Mouse (Mus musculus): ENCODE data around the gene Comtd1. TPM values are rescaled to one million over a fixed set of nuclear protein-coding genes. Genes with fewer than 3 reads are reported as not detected.
A peak's percentile ranks its signal among the peaks of the same experiment; 100 is the strongest.

Gene Comtd1
- polyA plus RNA-seq (2016; fragmentation: Nextera tagmentation; extraction: Ambion mirVana): 16.6 and 17.7 TPM in 2 replicates

- Histone ChIP-seq H3K36me3 (replicated peaks) (peaks cover 35% of the 10 kb centered on the region), H3K27me3 (ENCODE audit: poor library complexity, severe bottlenecking) (no peaks in the 10 kb centered on the region; the same call in 1 of the 2 replicates), H3K4me3 (peak within 1 kb of the TSS; percentile 65), H3K9me3 (no peaks in the 10 kb centered on the region), H3K27ac (peak within 1 kb of the TSS; percentile 85), H3K4me1 (peaks cover 43% of the 10 kb centered on the region)
- under 1% methylated on average over 51 of the region's 51 CpGs for WGBS
- DNase-seq (ENCODE audit: extremely low spot score, low spot score): peak; percentile 97
Observed at GRCm38 (mm10) chr14:21848166-21849154, at the start of gene Comtd1. Gene Comtd1 (minus strand): TSS chr14:21848977.

GRCm38 (mm10) chr14:21892341-21892659, 43.5 kb upstream of the Comtd1 start:
- no peak overlapping the region for H3K27ac ChIP-seq
- no peaks in the 10 kb centered on the region for H3K36me3 ChIP-seq (replicated peaks)
- WGBS: 87% methylated on average over 6 of the region's 6 CpGs
- no peak overlapping the region for H3K4me3 ChIP-seq
- peaks cover 12% of the 10 kb centered on the region for H3K4me1 ChIP-seq
- no peaks in the 10 kb centered on the region for H3K27me3 ChIP-seq (ENCODE audit: poor library complexity, severe bottlenecking)
- DNase-seq (ENCODE audit: extremely low spot score, low spot score): no peak
- H3K9me3 ChIP-seq: no peaks in the 10 kb centered on the region

DNA sequence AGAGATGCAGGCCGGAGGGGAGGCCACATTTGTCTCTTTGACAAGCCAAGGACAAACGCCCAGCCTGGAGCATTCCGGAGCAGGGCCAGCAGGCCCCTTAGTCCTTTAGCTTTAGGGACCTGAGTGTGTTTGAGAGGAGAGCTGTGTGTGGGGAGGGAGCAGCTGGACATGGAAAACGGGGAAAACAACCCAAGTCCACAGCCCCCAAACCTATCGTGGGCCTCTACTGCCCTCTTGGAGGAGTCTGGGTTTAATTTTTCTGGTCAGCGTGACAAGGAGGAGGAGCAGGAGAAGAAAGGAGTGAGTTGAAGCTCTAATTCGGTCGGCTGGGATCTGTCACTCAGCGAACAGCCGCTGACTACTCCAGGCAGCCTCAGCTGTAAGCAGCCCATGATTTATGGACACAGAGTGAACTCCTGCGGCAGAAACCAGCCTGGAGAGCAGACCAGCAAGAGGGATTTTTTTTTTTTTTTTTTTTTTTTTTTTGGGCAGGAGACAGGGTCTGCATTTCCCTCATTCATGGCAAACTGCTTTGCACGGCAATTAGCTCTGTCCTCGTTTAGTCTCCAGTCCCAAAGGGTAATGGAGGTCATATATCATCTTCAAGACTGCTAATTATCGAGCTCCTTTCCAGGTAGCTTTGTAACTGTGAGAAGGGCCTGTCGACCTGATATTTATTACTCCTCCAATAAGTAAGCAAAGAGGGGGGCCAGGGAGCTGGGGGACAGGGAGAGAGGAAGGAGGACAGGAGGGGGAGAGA, 43.0 kb upstream of the Comtd1 start:
- Histone ChIP-seq H3K27me3 (ENCODE audit: poor library complexity, severe bottlenecking) (no peaks in the 10 kb centered on the region), H3K9me3 (no peaks in the 10 kb centered on the region), H3K27ac (peak overlapping the region; percentile 36; the same call in 1 of the 2 replicates), H3K4me3 (no peak overlapping the region), H3K4me1 (peaks cover 12% of the 10 kb centered on the region), H3K36me3 (replicated peaks) (no peaks in the 10 kb centered on the region)
- DNase-seq (ENCODE audit: extremely low spot score, low spot score): no peak
- 53% methylated on average over 15 of the region's 15 CpGs for WGBS

- H3K4me3 ChIP-seq: no peak overlapping the region
Observed at GRCm38 (mm10) chr14:21890430-21890829, 41.7 kb upstream of the Comtd1 start.

GRCm38 (mm10) chr14:21866816-21867215, 18.0 kb upstream of the Comtd1 start:
- H3K27ac ChIP-seq: no peak overlapping the region
- peaks cover 7% of the 10 kb centered on the region for H3K4me1 ChIP-seq
- H3K4me3 ChIP-seq: no peak overlapping the region
- H3K36me3 ChIP-seq (replicated peaks): no peaks in the 10 kb centered on the region
- no peaks in the 10 kb centered on the region for H3K9me3 ChIP-seq
- 83% methylated on average over 7 of the region's 7 CpGs for WGBS
- H3K27me3 ChIP-seq (ENCODE audit: poor library complexity, severe bottlenecking): no peaks in the 10 kb centered on the region
- DNase-seq (ENCODE audit: extremely low spot score, low spot score): no peak

More at GRCm38 (mm10) chr14:21890430-21890829, 41.7 kb upstream of the Comtd1 start:
- Histone ChIP-seq H3K4me1 (peaks cover 12% of the 10 kb centered on the region), H3K9me3 (no peaks in the 10 kb centered on the region), H3K27me3 (ENCODE audit: poor library complexity, severe bottlenecking) (no peaks in the 10 kb centered on the region), H3K36me3 (replicated peaks) (no peaks in the 10 kb centered on the region), H3K27ac (no peak overlapping the region)
- 82% methylated on average over 2 of the region's 2 CpGs for WGBS
- DNase-seq (ENCODE audit: extremely low spot score, low spot score): no peak

GRCm38 (mm10) chr14:21866291-21866690, 17.5 kb upstream of the Comtd1 start:
- no peak overlapping the region for H3K27ac ChIP-seq
- H3K27me3 ChIP-seq (ENCODE audit: poor library complexity, severe bottlenecking): no peaks in the 10 kb centered on the region
- no peak for DNase-seq (ENCODE audit: extremely low spot score, low spot score)

GRCm38 (mm10) chr14:21856886-21857285, 8.1 kb upstream of the Comtd1 start:
- H3K36me3 ChIP-seq (replicated peaks): no peaks in the 10 kb centered on the region
- no peak for DNase-seq (ENCODE audit: extremely low spot score, low spot score)
- whole genome bisulfite sequencing: 84% methylated on average over 14 of the region's 14 CpGs
- no peaks in the 10 kb centered on the region for H3K9me3 ChIP-seq
- no peak overlapping the region for H3K27ac ChIP-seq
- no peak overlapping the region for H3K4me3 ChIP-seq
- H3K4me1 ChIP-seq: peaks cover 39% of the 10 kb centered on the region
- no peaks in the 10 kb centered on the region for H3K27me3 ChIP-seq (ENCODE audit: poor library complexity, severe bottlenecking)

More at GRCm38 (mm10) chr14:21866291-21866690, 17.5 kb upstream of the Comtd1 start:
- H3K4me3 ChIP-seq: no peak overlapping the region
- no peaks in the 10 kb centered on the region for H3K9me3 ChIP-seq
- no peaks in the 10 kb centered on the region for H3K36me3 ChIP-seq (replicated peaks)
- peaks cover 7% of the 10 kb centered on the region for H3K4me1 ChIP-seq
- WGBS: 73% methylated on average over 7 of the region's 7 CpGs

DNA sequence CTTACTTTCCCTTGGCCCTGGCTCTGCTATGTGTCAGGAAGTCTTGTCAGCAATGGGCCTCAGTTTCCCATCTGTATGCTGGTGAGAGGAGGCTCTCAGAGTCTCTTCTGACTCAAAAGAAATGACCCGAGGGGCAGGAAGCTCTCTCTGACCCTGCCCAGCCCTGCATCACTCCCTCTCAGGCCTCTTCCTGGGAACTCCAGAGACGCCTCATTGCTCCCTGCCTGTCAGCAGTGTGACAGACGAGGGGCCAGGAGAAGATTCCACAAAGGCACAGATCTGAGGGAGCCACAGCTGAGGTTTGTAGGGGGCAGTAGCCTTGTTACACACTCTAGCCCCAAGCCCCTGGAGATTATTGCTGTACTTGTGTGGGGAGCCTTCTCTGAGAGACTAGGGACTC, 7.2 kb upstream of the Comtd1 start:
- Histone ChIP-seq H3K27me3 (ENCODE audit: poor library complexity, severe bottlenecking) (no peaks in the 10 kb centered on the region), H3K4me1 (peaks cover 44% of the 10 kb centered on the region), H3K27ac (peak overlapping the region; percentile 53), H3K4me3 (no peak overlapping the region), H3K36me3 (replicated peaks) (no peaks in the 10 kb centered on the region), H3K9me3 (no peaks in the 10 kb centered on the region)
- WGBS: 31% methylated on average over 3 of the region's 3 CpGs
- DNase-seq (ENCODE audit: extremely low spot score, low spot score): no peak

GRCm38 (mm10) chr14:21854271-21854670, 5.5 kb upstream of the Comtd1 start:
- no peaks in the 10 kb centered on the region; the same call in 1 of the 2 replicates for H3K27me3 ChIP-seq (ENCODE audit: poor library complexity, severe bottlenecking)
- no peaks in the 10 kb centered on the region for H3K9me3 ChIP-seq
- 86% methylated on average over 9 of the region's 9 CpGs for WGBS
- H3K27ac ChIP-seq: 0 out of 2 replicates have a peak overlapping the region, but pooled peaks have one; percentile 85
- H3K4me3 ChIP-seq: no peak overlapping the region; the same call in 1 of the 2 replicates
- DNase-seq (ENCODE audit: extremely low spot score, low spot score): no peak
- H3K4me1 ChIP-seq: peaks cover 44% of the 10 kb centered on the region
- no peaks in the 10 kb centered on the region for H3K36me3 ChIP-seq (replicated peaks)

- Histone ChIP-seq H3K4me1 (peaks cover 46% of the 10 kb centered on the region), H3K27ac (peak overlapping the region; percentile 85)
Observed at GRCm38 (mm10) chr14:21853456-21854109, 4.8 kb upstream of the Comtd1 start.

DNA sequence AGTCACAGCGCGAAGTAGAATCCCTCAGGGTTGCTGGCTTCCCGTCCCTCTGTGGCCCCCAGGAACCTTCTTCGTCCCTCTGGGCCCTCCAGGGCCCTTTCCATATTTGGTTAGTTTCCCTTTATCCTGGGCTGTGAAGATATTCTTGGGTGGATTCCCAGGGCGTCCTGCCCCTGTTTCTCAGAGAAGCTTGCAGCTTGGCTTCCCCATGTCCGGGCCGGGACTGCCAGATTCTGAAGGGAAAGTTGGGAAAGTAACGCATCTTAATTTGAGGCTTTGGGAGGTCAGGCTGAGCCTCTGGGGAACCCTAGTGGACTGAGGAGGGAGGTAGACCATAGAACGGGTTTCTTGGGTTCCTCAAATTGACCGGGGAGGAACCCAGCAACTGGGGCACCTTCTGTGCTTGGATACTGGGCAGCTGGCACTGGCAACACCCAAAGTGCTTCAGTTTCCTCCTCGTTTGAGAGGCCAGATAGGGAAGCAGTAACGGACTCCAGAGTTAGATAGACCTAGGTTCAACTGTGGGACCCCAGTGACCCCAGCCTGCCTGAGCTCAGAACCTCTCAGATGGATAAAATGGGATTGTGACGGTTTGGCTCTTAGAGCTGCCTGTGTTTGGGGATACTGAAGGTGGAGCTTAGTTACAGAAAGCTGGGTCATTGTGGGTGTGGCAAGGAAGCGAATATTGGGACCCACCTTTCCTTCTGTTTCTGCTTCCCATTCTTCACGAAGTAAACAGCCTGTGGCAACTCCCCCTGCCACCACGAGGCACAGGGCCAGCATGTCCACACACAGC, 3.4 kb upstream of the Comtd1 start:
- Histone ChIP-seq H3K27me3 (ENCODE audit: poor library complexity, severe bottlenecking) (no peaks in the 10 kb centered on the region; the same call in 1 of the 2 replicates), H3K9me3 (no peaks in the 10 kb centered on the region), H3K36me3 (replicated peaks) (no peaks in the 10 kb centered on the region), H3K27ac (peak overlapping the region; percentile 35; the same call in 1 of the 2 replicates), H3K4me1 (peaks cover 60% of the 10 kb centered on the region), H3K4me3 (no peak overlapping the region)
- DNase-seq (ENCODE audit: extremely low spot score, low spot score): no peak
- 83% methylated on average over 16 of the region's 16 CpGs for WGBS

More at GRCm38 (mm10) chr14:21853456-21854109, 4.8 kb upstream of the Comtd1 start:
- WGBS: 11% methylated on average over 17 of the region's 17 CpGs
- Histone ChIP-seq H3K27me3 (ENCODE audit: poor library complexity, severe bottlenecking) (no peaks in the 10 kb centered on the region; the same call in 1 of the 2 replicates), H3K36me3 (replicated peaks) (no peaks in the 10 kb centered on the region), H3K9me3 (no peaks in the 10 kb centered on the region), H3K4me3 (peak overlapping the region; percentile 42)
- DNase-seq (ENCODE audit: extremely low spot score, low spot score): peak; percentile 84

Data from forebrain, embryonic 10.5 days (tissue).